Mouse (Mus musculus) liver, adult 2 months (tissue): Measurements from ENCODE around the gene Krt80.

Experiments used
- CTCF ChIP-seq: fragments of 200-500 bp; IDR thresholded peaks from 2 replicates; pipeline ENCODE4 v1.5.1; 2011; ENCODE audit warnings: low read depth, low read length, control low read depth
- POLR2A ChIP-seq: fragments of 200-500 bp; IDR thresholded peaks from 2 replicates; pipeline ENCODE4 v1.6.1; 2011; ENCODE audit warnings: low read length, control low read depth; ENCODE audit not compliant: insufficient read depth; ENCODE audit errors: extremely low read depth

- TF ChIP-seq CTCF (no peak), POLR2A (no peak)
These were observed 22.3 kb upstream of the Krt80 start for GRCm38 (mm10) chr15:101392251-101392650.
